Mouse (Mus musculus) midbrain, embryonic 11.5 days (tissue): ENCODE data around the gene Masp1. TPM values are rescaled to one million over a fixed set of nuclear protein-coding genes. Genes with fewer than 3 reads are reported as not detected.

Experiments used
- ATAC-seq: fragments of 200-750 bp; cut with Nextera tagmentation; 2 replicates; pipeline ENCODE4 v1.8.0; 2017; ENCODE audit warnings: moderate TSS enrichment, moderate library complexity; ENCODE audit not compliant: low FRiP score
- DNase-seq: peaks from one replicate; pipeline ENCODE4 v3.0.0; 2015; ENCODE audit warnings: low spot score; ENCODE audit errors: missing footprints
- H3K27ac ChIP-seq: fragments of 300-500 bp; sonication (generic); 2 replicates; pipeline ENCODE4 v1.5.1; 2014; ENCODE audit warnings: low read depth, low read length
- H3K27me3 ChIP-seq: fragments of 300-500 bp; sonication (generic); 2 replicates; pipeline ENCODE4 v1.6.1; 2014; ENCODE audit warnings: mild to moderate bottlenecking, low read length, moderate library complexity, mixed read lengths; ENCODE audit not compliant: control insufficient read depth, insufficient read depth
- H3K36me3 ChIP-seq: fragments of 300-500 bp; sonication (generic); 2 replicates; pipeline ENCODE4 v1.6.1; 2014; ENCODE audit warnings: mild to moderate bottlenecking, low read length, moderate library complexity, mixed read lengths; ENCODE audit not compliant: control insufficient read depth, insufficient read depth
- H3K4me1 ChIP-seq: fragments of 300-500 bp; sonication (generic); 2 replicates; pipeline ENCODE4 v1.6.1; 2014; ENCODE audit warnings: low read length; ENCODE audit not compliant: control insufficient read depth, insufficient read depth
- H3K4me2 ChIP-seq: fragments of 300-500 bp; sonication (generic); 2 replicates; pipeline ENCODE4 v1.6.1; 2014; ENCODE audit warnings: mild to moderate bottlenecking, moderate library complexity
- H3K4me3 ChIP-seq: fragments of 300-500 bp; sonication (generic); 2 replicates; pipeline ENCODE4 v1.5.1; 2014; ENCODE audit warnings: low read depth, low read length
- H3K9ac ChIP-seq: fragments of 300-500 bp; sonication (generic); 2 replicates; pipeline ENCODE4 v1.6.1; 2014; ENCODE audit warnings: low read length
- H3K9me3 ChIP-seq: fragments of 300-500 bp; sonication (generic); 2 replicates; pipeline ENCODE4 v1.6.1; 2016; ENCODE audit warnings: low read length; ENCODE audit not compliant: control insufficient read depth
- WGBS: fragments of 180-500 bp; shearing (Covaris S2); extraction: QIAGEN DNeasy Blood & Tissue Kit; methylation state at CpG from one replicate; pipeline ENCODE4 v1.1.7; 2014; 5-methylcytosine and 5-hydroxymethylcytosine counted together
- polyA plus RNA-seq: library from polyadenylated mRNA; unstranded; fragments of >200 nt; fragmentation: Nextera tagmentation; extraction: Ambion mirVana; gene quantifications from 2 replicates; pipeline ENCODE4 v1.2.1, GENCODE M21; 2014

Gene Masp1
- polyA plus RNA-seq, 1 experiment from 2014 or later: 19.0 TPM

- Histone ChIP-seq H3K27ac (no peak overlapping the region), H3K4me2 (no peak overlapping the region), H3K9ac (no peak overlapping the region), H3K27me3 (no peaks in the 10 kb centered on the region), H3K36me3 (no peaks in the 10 kb centered on the region), H3K4me1 (no peaks in the 10 kb centered on the region), H3K9me3 (no peaks in the 10 kb centered on the region), H3K4me3 (no peak overlapping the region)
- DNase-seq: no peak
- WGBS: 65% methylated on average over 4 of the region's 4 CpGs
- no peak for ATAC-seq
Observed at GRCm38 (mm10) chr16:23401463-23401862, 119.2 kb downstream of the Masp1 start.

Other genes with a start within 250 kb of the Masp1 start
- not detected in 2 replicates for gene Rtp1, start 91.7 kb downstream of the Masp1 start, polyA plus RNA-seq
- 2.2 and 2.6 TPM in 2 replicates for gene Rtp4, start 524 bp downstream of the Masp1 start, polyA plus RNA-seq